Mouse (Mus musculus): Measurements from ENCODE around the gene 5530400C23Rik.
"Not testable (repeated sequence)": the region's sequence is repeated elsewhere in the genome, so short reads cannot be mapped to it uniquely, and the experiment has no call there.

5530400C23Rik gene

GRCm38 (mm10) chr6:133291916-133292315, at the start of gene 5530400C23Rik:
Gene 5530400C23Rik, plus strand, starts transcription at chr6:133292216.
- H3K4me1 ChIP-seq (replicated peaks; ENCODE audit: low read depth, low read length); H3K27me3 ChIP-seq (ENCODE audit: insufficient read depth, low read length); H3K36me3 ChIP-seq (ENCODE audit: insufficient read depth, low read length); H3K9me3 ChIP-seq (ENCODE audit: low read length); H3K4me3 ChIP-seq (replicated peaks; ENCODE audit: low read length): not testable (repeated sequence)

GRCm38 (mm10) chr6:133305952-133306715, 14.1 kb downstream of the 5530400C23Rik start:
- no peak for TF ChIP-seq CTCF (conservative IDR thresholded peaks at IDR 0.05; ENCODE audit: low read length)
- TF ChIP-seq POU5F1 (IDR thresholded peaks at IDR 0.05; ENCODE audit: borderline replicate concordance, low read length) = no peak
- TF ChIP-seq NANOG (IDR thresholded peaks at IDR 0.05; ENCODE audit: borderline replicate concordance, low read length) = no peak
- no peak overlapping the region for H3K4me3 ChIP-seq (replicated peaks; ENCODE audit: low read length)
- no peaks in the 10 kb centered on the region for H3K9me3 ChIP-seq (ENCODE audit: low read length)
- no peaks in the 10 kb centered on the region for H3K36me3 ChIP-seq (ENCODE audit: insufficient read depth, low read length)
- H3K27me3 ChIP-seq (ENCODE audit: insufficient read depth, low read length) = no peaks in the 10 kb centered on the region
- no peaks in the 10 kb centered on the region for H3K4me1 ChIP-seq (replicated peaks; ENCODE audit: low read depth, low read length)

GRCm38 (mm10) chr6:133313896-133314295, 21.9 kb downstream of the 5530400C23Rik start:
- peaks cover 39% of the 10 kb centered on the region for H3K9me3 ChIP-seq (ENCODE audit: low read length)
- H3K4me1 ChIP-seq (replicated peaks; ENCODE audit: low read depth, low read length); H3K36me3 ChIP-seq (ENCODE audit: insufficient read depth, low read length); H3K4me3 ChIP-seq (replicated peaks; ENCODE audit: low read length); H3K27me3 ChIP-seq (ENCODE audit: insufficient read depth, low read length): not testable (repeated sequence)

- TF ChIP-seq CTCF (conservative IDR thresholded peaks at IDR 0.05; ENCODE audit: low read length) = no peak
- no peak for TF ChIP-seq POU5F1 (IDR thresholded peaks at IDR 0.05; ENCODE audit: borderline replicate concordance, low read length)
- no peak for TF ChIP-seq NANOG (IDR thresholded peaks at IDR 0.05; ENCODE audit: borderline replicate concordance, low read length)
- Histone ChIP-seq H3K36me3 (ENCODE audit: insufficient read depth, low read length) (no peaks in the 10 kb centered on the region), H3K27me3 (ENCODE audit: insufficient read depth, low read length) (no peaks in the 10 kb centered on the region), H3K9me3 (ENCODE audit: low read length) (peaks cover 55% of the 10 kb centered on the region), H3K4me1 (replicated peaks; ENCODE audit: low read depth, low read length) (no peaks in the 10 kb centered on the region), H3K4me3 (replicated peaks; ENCODE audit: low read length) (no peak overlapping the region)
Measured at GRCm38 (mm10) chr6:133338535-133338934, 46.5 kb downstream of the 5530400C23Rik start.

GRCm38 (mm10) chr6:133341731-133342130, 49.7 kb downstream of the 5530400C23Rik start:
- not testable (repeated sequence) for H3K4me1 ChIP-seq (replicated peaks; ENCODE audit: low read depth, low read length); H3K27me3 ChIP-seq (ENCODE audit: insufficient read depth, low read length); H3K4me3 ChIP-seq (replicated peaks; ENCODE audit: low read length); H3K36me3 ChIP-seq (ENCODE audit: insufficient read depth, low read length)
- peaks cover 28% of the 10 kb centered on the region for H3K9me3 ChIP-seq (ENCODE audit: low read length)

Data from E14TG2a.4 (cell line).